Mouse (Mus musculus): ENCODE results near the gene Lpp. TPM values are rescaled to one million over a fixed set of nuclear protein-coding genes. Genes with fewer than 3 reads are reported as not detected.
A peak's percentile ranks its signal among the peaks of the same experiment; 100 is the strongest.

Gene Lpp
- polyA plus RNA-seq, 1 experiment from 2014 or later: 25.9 TPM

DNA sequence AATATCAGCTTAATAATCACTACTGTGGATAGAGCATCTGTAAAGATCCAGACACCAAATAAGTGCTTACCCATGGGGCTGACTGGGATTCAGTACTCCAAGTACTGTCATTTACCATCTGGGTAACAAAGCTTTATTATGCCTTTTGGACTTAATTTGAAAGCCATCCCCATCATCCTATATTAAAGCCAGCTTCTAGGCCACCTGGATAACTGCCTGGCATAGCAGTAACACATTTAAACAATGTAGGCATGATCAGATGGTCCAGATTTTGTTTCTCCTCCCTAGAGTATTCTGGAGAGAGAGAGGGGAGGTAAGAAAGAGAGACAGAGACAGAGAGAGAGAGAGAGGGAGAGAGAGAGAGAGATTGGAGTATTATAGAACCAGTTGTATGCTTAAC lies 536.8 kb downstream of the Lpp start:
- peaks cover 5% of the 10 kb centered on the region; the same call in 1 of the 2 replicates for H3K4me1 ChIP-seq
- no peaks in the 10 kb centered on the region for H3K27me3 ChIP-seq
- no peak overlapping the region for H3K4me3 ChIP-seq
- H3K27ac ChIP-seq: no peak overlapping the region
- H3K9me3 ChIP-seq (replicated peaks): no peaks in the 10 kb centered on the region
- no peak for ATAC-seq (ENCODE audit: low FRiP score)
- no peak overlapping the region for H3K4me2 ChIP-seq (replicated peaks)
- no peak overlapping the region for H3K9ac ChIP-seq
- no peaks in the 10 kb centered on the region for H3K36me3 ChIP-seq

DNA sequence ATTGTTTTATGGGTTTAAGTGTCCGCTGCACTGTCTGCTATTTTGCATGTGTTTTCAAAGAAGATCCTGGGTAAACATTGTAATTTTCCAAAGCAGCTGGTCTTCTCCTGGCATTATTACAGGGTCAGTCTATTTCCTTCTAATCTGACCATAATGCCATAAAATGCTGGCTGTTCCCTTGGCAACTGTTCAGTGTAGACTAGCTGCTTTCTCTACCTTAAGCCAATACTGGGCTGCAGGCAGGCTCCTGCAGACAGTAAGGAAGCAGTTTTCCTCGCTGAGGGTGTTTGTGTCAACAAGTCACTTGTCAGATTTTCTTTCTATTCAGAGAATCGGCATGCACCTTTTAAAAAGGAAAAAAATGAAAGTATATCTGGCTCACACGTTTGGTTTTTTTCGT lies 537.3 kb downstream of the Lpp start:
- Histone ChIP-seq H3K27me3 (no peaks in the 10 kb centered on the region), H3K4me2 (replicated peaks) (no peak overlapping the region), H3K27ac (no peak overlapping the region), H3K9me3 (replicated peaks) (no peaks in the 10 kb centered on the region), H3K9ac (no peak overlapping the region), H3K36me3 (no peaks in the 10 kb centered on the region), H3K4me1 (peaks cover 5% of the 10 kb centered on the region; the same call in 1 of the 2 replicates), H3K4me3 (no peak overlapping the region)
- no peak for ATAC-seq (ENCODE audit: low FRiP score)
- 78% methylated on average over 5 of the region's 5 CpGs for WGBS

DNA sequence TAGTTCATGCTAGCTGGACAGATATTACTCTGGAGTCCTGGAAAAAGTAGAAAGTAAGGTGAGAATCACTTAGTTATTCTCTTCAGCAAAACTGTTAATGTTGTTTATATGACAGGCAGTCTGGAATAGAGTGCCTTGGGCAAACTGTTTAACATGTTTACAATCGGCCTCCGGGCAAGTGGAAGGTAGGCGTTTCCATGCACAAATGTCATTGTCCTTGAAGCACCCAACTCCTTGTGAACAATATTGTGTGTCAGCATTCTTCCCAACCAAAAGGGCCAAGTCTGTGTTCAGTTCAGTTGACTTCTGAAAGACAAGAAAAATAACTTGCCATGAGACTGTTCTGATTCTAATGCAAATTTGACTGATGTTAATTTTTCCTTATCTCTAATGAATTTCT lies 539.5 kb downstream of the Lpp start:
- Histone ChIP-seq H3K4me2 (replicated peaks) (no peak overlapping the region), H3K27ac (no peak overlapping the region), H3K36me3 (no peaks in the 10 kb centered on the region), H3K9ac (no peak overlapping the region), H3K4me3 (no peak overlapping the region), H3K9me3 (replicated peaks) (no peaks in the 10 kb centered on the region), H3K4me1 (peaks cover 5% of the 10 kb centered on the region; the same call in 1 of the 2 replicates), H3K27me3 (no peaks in the 10 kb centered on the region)
- 64% methylated on average over 3 of the region's 3 CpGs for WGBS
- ATAC-seq (ENCODE audit: low FRiP score): no peak

DNA sequence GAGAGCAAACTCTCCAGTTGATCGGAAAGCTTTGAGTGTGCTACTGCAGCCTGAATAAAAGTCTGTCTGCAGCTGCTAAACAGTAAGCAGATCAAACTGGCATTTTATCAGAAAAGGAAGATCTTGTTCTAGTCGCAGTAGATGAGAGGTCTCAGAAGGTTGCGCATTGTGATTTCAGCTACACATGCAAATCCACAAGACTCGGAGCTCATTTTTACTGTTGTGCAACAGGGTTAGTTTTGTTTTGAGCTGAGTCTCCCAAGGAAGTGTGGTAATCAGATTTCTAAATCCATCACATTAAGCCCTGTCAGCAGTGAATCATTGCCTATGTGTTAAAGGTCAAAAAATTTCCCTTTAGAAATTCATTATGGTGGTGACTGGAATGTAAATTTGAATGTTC lies 540.4 kb downstream of the Lpp start:
- no peaks in the 10 kb centered on the region for H3K36me3 ChIP-seq
- 76% methylated on average over 4 of the region's 4 CpGs for WGBS
- H3K9ac ChIP-seq: no peak overlapping the region
- H3K27ac ChIP-seq: no peak overlapping the region
- H3K27me3 ChIP-seq: no peaks in the 10 kb centered on the region
- no peak overlapping the region for H3K4me3 ChIP-seq
- H3K9me3 ChIP-seq (replicated peaks): no peaks in the 10 kb centered on the region
- ATAC-seq (ENCODE audit: low FRiP score): no peak
- peaks cover 5% of the 10 kb centered on the region; the same call in 1 of the 2 replicates for H3K4me1 ChIP-seq
- H3K4me2 ChIP-seq (replicated peaks): no peak overlapping the region

DNA sequence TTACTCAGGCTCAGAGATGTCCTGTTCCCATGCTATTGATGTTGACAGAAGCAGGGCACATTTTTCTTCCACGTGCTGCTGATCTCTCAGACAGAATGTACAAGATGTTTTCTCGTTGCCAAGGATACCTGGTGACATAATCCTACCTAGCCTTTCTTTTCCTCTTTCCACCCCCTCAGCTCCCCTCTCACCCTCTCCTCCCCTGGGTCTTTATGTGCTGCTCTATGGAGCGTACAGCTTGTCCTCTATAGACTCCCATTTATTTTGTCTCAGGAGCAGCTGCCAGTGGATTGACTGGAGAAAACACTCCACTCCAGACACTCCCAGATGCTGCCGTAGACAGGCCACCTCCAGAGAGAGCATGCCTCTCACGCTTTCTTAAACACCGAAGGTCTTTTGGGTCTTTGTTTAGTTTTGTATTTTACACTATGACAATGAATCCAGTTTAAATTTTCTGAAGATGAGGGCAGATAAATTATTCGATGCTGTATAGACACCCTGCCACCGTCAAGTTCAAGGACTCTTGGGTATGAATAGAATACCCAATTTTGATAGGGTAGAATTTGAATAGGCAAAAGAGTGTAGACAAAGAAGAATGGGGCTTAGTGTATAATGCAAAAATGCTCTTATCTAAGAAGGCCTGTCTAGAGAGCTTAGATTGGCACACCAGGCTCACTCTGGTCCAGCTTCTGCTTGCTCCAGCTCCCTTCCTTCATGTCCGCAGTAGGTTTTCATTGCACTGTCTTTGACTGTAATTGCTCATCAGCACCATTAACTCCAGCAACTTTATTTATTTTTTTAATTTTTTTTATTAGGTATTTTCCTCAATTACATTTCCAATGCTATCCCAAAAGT lies 548.2 kb downstream of the Lpp start:
- Histone ChIP-seq H3K27ac (no peak overlapping the region), H3K36me3 (no peaks in the 10 kb centered on the region), H3K9ac (no peak overlapping the region), H3K27me3 (no peaks in the 10 kb centered on the region), H3K9me3 (replicated peaks) (no peaks in the 10 kb centered on the region), H3K4me1 (peaks cover 9% of the 10 kb centered on the region), H3K4me3 (no peak overlapping the region), H3K4me2 (replicated peaks) (no peak overlapping the region)
- WGBS: 41% methylated on average over 9 of the region's 9 CpGs
- peak; percentile 86 for ATAC-seq (ENCODE audit: low FRiP score)

DNA sequence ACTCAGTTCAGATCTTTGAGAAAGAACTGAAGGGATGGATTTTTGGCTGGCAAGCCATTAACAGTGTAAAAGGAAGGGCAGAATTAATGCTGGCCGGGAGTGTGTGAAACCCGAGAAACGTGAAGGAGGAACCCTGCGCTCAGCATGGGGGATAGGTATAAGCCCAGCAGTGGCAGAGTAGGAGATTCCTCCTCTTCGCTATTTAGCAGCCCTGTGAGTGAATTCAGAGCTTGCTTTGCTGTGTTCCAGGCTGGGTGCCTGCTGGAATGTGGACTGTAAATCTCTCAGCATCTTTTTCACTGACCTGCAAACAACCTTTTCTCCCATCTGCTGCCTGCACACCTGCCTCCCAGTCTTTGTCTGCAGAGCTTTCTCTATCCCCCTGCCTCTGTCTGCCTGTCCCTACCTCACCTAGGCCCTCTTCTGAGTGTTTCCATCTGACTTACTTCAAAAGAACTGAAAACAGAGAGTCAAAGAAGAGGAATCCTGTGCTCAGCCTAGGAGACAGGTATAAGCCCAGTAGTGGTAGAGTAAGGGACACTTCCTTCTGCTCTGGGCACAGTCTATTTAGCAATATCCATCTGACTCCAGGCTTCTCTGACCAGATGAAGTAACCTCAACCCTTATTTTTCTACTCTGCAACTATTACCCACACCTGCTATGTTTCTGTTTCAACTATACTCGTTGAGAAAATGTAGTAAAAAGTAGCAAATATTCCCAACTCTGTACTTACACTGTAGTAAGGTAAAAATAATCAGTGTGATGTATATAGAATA lies 550.4 kb downstream of the Lpp start:
- Histone ChIP-seq H3K27ac (no peak overlapping the region), H3K27me3 (no peaks in the 10 kb centered on the region), H3K9me3 (replicated peaks) (no peaks in the 10 kb centered on the region), H3K9ac (no peak overlapping the region), H3K4me1 (peaks cover 9% of the 10 kb centered on the region), H3K4me2 (replicated peaks) (no peak overlapping the region), H3K36me3 (no peaks in the 10 kb centered on the region), H3K4me3 (no peak overlapping the region)
- 25% methylated on average over 6 of the region's 6 CpGs for WGBS
- ATAC-seq (ENCODE audit: low FRiP score): no peak

DNA sequence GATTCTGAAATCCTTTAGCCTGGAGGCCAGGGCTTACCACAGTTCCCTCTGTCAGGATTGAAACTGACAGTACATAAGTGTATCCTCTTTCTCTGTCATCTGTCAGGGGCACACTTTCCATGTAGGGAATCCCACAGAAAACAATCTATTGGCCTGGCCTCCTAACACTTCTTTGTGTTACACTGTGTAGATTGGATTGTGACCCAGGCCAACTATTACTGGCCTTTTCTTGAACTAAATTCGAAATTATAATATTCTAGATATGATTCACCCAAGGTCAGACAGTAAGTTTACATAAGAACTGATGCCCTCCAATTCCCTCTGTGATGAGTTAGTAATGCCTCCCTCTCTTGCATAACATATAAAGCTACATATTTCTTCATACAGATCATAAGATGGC lies 553.0 kb downstream of the Lpp start:
- no peaks in the 10 kb centered on the region for H3K36me3 ChIP-seq
- ATAC-seq (ENCODE audit: low FRiP score): no peak
- no peak overlapping the region for H3K4me2 ChIP-seq (replicated peaks)
- H3K4me3 ChIP-seq: no peak overlapping the region
- no peak overlapping the region for H3K27ac ChIP-seq
- 80% methylated on average over 1 of the region's 1 CpGs for WGBS
- H3K4me1 ChIP-seq: peaks cover 5% of the 10 kb centered on the region
- no peaks in the 10 kb centered on the region for H3K9me3 ChIP-seq (replicated peaks)
- no peaks in the 10 kb centered on the region for H3K27me3 ChIP-seq
- no peak overlapping the region for H3K9ac ChIP-seq

DNA sequence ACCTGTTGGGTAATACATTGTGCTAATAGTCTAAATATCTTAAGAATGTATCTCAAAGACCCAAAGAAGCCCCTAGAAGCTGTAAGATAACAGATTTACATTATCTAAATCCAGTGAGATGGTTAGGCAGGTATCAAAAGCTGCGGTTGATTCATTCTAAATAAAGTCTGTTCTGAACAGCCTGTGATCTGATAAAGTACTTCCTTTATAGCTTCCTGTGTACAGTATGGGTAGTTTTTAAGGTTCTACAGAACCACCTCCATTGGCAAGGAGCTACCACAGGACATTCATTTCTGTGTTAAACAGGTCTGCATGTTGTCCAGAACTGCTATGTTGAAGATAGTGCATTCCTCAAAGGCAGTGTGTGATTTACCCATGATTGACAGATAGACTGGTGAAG lies 554.2 kb downstream of the Lpp start:
- no peak overlapping the region for H3K27ac ChIP-seq
- no peaks in the 10 kb centered on the region for H3K27me3 ChIP-seq
- H3K36me3 ChIP-seq: no peaks in the 10 kb centered on the region
- H3K4me3 ChIP-seq: no peak overlapping the region
- no peak overlapping the region for H3K4me2 ChIP-seq (replicated peaks)
- WGBS: 90% methylated on average over 1 of the region's 1 CpGs
- no peak for ATAC-seq (ENCODE audit: low FRiP score)
- H3K4me1 ChIP-seq: peaks cover 2% of the 10 kb centered on the region
- no peaks in the 10 kb centered on the region for H3K9me3 ChIP-seq (replicated peaks)
- H3K9ac ChIP-seq: no peak overlapping the region

DNA sequence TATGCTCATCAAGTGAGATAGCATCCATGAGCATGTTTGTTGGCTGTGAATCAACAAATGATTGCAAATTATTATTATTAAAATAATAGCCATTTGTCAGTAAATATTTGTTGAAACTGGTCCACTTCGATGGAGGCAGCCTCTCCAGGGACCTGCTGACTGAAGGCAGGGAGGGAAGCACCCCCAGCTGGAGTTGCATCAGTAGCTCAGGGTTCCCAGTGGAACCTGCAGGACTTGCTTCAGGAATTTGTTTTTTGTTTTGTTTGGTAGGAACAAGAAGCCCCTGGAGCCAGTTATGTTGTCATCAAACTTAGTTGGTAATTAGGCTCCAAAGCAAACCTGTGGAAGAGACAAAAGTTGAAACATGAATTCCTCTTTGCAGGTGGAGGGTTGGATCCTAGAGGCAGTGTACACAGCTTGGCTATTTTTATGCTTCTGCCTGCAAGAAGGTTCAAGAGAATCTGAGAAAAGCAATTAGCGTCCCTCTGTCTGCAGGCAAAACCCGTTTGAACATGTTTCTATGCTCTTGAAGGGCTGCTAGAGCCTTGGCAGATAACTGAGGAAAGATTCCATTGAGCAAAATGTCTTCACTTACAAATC lies 554.9 kb downstream of the Lpp start:
- no peak for ATAC-seq (ENCODE audit: low FRiP score)
- Histone ChIP-seq H3K4me3 (no peak overlapping the region), H3K27me3 (no peaks in the 10 kb centered on the region), H3K27ac (no peak overlapping the region), H3K9ac (no peak overlapping the region), H3K9me3 (replicated peaks) (no peaks in the 10 kb centered on the region), H3K36me3 (no peaks in the 10 kb centered on the region), H3K4me2 (replicated peaks) (no peak overlapping the region), H3K4me1 (peaks cover 2% of the 10 kb centered on the region)
- WGBS: 65% methylated on average over 3 of the region's 3 CpGs

DNA sequence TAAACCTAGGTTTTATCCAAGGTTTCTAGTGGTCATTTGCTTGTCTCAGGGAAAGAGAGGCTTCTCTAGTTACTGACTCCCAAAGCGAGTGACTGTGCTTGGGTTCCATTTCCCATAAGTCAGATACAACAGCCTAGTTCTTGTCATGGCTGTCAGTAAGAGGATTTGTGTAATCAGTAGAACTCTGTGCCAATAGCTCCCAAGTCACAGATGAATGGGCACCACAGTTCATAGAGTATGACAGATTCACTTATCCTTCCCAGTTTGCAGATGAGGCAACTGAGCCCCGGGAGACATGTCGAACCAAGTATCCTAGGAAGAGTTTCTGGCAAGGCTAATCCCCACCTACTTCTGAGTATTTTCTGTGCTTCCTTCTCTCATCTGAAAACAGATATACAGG lies 556.0 kb downstream of the Lpp start:
- Histone ChIP-seq H3K27ac (no peak overlapping the region), H3K27me3 (no peaks in the 10 kb centered on the region), H3K9me3 (replicated peaks) (no peaks in the 10 kb centered on the region), H3K4me2 (replicated peaks) (no peak overlapping the region), H3K4me3 (no peak overlapping the region), H3K36me3 (no peaks in the 10 kb centered on the region), H3K9ac (no peak overlapping the region), H3K4me1 (no peaks in the 10 kb centered on the region; the same call in 1 of the 2 replicates)
- WGBS: 90% methylated on average over 3 of the region's 3 CpGs
- ATAC-seq (ENCODE audit: low FRiP score): no peak

DNA sequence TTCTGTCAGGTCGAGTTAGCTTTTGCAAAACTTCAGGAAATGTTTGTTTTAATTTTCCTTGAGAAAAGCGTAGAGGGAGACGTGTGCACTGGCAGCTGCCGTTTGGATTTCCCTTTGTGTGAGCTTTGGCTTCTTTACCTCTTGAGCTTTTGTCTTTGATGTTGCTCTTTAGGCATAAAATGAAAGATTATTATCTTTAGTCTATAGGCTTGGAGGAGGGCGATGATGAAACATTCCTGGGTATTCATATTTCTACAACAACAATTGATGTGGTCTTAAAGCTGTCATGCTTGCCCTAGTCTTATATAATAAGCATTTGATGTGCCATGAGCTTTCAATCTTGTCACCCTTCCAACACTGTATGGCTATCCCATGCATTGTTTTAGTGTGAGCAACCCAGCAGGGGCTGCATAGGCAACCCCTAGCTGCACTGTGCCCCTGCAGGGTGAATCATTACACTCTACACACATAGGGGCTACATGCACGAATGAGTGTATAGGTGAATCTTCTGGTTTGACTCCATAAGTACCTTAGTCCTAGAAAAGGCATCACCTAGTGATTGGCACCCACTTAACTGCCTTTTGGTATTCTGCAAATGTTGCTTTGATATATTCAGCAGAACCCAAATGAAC lies 556.9 kb downstream of the Lpp start:
- WGBS: 46% methylated on average over 6 of the region's 6 CpGs
- ATAC-seq (ENCODE audit: low FRiP score): no peak
- H3K4me2 ChIP-seq (replicated peaks): no peak overlapping the region

DNA sequence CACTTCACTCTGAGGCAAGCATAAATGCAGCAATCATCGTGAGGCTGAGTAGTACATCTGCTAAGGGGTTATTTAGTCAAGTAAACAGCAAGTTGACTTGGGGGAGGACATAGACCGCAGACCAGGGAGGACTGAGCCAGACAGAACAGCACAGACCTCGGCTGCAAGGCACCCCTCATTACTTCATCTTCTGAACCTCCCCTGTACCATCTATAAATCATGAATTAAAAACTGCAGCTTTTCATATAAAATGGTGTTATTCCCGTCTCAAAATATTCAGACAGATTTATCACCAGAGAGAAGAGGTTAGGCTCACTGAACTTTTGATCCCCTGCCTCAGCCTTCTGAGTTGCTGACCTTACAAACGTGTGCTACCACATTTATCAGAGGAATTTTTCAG lies 558.6 kb downstream of the Lpp start:
- no peaks in the 10 kb centered on the region for H3K36me3 ChIP-seq
- H3K4me1 ChIP-seq: no peaks in the 10 kb centered on the region; the same call in 1 of the 2 replicates
- no peak overlapping the region for H3K9ac ChIP-seq
- WGBS: 66% methylated on average over 5 of the region's 5 CpGs
- ATAC-seq (ENCODE audit: low FRiP score): no peak
- H3K4me2 ChIP-seq (replicated peaks): no peak overlapping the region
- no peaks in the 10 kb centered on the region for H3K27me3 ChIP-seq
- no peak overlapping the region for H3K27ac ChIP-seq
- no peaks in the 10 kb centered on the region; the same call in 1 of the 2 replicates for H3K9me3 ChIP-seq (replicated peaks)
- no peak overlapping the region for H3K4me3 ChIP-seq

More for the DNA sequence above, 556.9 kb downstream of the Lpp start:
- Histone ChIP-seq H3K27me3 (no peaks in the 10 kb centered on the region), H3K9me3 (replicated peaks) (no peaks in the 10 kb centered on the region), H3K27ac (no peak overlapping the region), H3K36me3 (no peaks in the 10 kb centered on the region), H3K4me1 (no peaks in the 10 kb centered on the region; the same call in 1 of the 2 replicates), H3K9ac (no peak overlapping the region), H3K4me3 (no peak overlapping the region)
